Mouse (Mus musculus) left cerebral cortex, postnatal 25 days (tissue): ENCODE measurements at regions not wholly inside any gene's neighbourhood (a gene's known extent, or its start where the extent isn't known, plus 50 kb on each side); places are given as distances from the start of the nearest gene placed in this dataset.

Source experiments
- DNase-seq, 2 experiments: peaks; one replicate each; pipeline ENCODE4 v3.0.0; 2022; ENCODE audit warnings: low spot score in 2 of 2, mixed read lengths in 1 of 2
- intact Hi-C: fragments of 180-260 bp; cut with DNase I; formaldehyde crosslinking; loops from one replicate; pipeline ENCODE4 v1.15.1; 2025

DNA sequence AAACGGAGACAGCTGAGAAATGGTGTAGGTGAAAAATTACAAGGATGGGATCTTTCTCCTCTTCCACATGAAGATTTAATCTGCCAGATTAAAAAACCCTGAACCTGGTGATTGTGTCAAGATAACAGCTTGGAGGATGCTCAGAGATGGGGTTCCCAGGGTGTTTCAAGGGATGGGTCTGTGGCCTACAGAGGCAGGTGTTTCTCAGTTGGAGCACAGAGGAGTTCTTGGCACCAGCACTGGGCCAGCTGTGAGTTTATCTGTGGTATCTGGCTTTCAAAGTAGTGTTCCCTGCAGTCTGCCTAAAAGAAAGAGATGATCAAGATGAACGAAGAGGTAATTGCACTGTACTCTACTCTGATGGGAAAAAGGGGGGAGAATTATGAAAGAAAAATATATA is 589.2 kb downstream of the Gsdmc2 start:
- intact Hi-C loops = no loop called here
- DNase-seq = no peak

DNA sequence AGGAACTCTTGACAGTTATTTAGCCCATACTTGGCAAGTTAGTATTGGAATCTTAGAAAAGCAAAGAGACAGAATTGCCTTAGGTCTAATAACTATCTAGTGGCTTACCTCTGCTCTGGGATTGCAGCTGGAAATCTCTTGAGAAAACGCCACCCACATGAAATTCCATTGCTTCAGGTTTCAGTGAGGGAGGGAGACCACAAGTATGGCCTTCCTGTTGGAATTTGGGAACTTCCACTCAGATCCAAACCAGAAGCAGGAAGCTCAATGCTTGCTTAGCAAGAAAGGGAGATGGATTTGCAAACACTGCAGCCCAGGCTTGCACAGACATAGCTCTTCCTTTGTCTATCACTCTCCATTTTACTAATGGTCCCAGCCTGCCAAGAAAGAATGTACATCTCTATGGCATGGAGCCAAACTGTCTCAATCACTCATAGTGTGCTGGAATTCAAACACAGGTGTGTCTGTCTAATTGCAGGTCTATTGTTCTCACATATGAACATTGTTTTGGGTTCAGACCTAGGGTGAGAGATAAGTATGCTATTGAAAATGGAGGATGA is 592.1 kb downstream of the Gsdmc2 start:
- intact Hi-C loops = no loop called here
- no peak for DNase-seq

DNA sequence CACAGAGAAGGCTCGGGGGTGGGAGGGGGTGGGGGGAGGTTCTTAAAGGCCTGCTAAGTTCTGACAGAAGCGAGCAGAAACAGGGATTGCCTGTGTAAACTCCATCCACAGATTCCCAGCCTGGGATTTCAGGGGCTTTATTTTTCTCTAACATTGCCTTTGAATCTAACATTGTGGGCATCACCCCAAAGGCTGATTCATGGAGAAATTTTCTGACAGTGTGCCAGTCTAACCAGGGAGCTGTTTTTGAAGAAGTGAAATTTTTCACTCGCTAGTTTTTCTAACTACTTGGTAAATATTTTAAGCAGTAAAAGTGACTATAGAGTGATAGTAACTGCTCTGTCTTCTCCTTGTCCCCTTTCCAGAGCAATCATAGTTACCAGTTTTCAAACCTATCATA is 606.4 kb downstream of the Gsdmc2 start:
- peak in 1 of 2 experiments; percentile 19 for DNase-seq
- intact Hi-C loops = no loop called here

DNA sequence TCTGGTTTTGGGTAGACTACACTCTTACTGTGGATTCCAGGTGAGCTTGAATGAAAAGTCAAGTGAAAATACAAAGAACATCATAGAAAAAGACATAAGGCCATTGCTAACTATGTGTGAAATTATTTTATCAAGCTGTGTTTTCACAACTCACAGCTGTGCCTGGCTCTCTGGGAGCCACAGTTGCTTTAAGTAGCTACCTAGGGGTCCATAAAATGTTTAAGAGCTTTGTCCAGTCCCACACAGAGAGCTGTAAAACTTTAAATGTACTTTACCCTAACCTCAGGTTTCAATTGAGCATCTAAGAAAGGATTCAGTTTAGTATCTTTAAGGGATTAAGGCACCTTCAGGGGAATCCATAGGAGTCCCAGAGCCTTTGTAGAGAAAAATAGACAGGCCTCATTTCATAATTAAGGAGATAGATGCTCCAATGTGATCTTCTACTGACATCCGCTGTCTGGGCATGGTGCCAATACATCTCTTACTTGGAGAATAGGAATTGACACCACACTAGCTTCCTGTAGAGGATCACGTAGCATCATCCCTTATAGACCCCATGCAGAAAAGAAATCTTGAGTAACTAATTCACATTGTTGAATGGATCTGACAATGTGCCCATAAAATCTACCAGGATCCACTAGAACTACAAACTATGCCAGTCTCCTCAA is 626.5 kb downstream of the Gsdmc2 start:
- no peak for DNase-seq
- intact Hi-C loops = no loop called here

DNA sequence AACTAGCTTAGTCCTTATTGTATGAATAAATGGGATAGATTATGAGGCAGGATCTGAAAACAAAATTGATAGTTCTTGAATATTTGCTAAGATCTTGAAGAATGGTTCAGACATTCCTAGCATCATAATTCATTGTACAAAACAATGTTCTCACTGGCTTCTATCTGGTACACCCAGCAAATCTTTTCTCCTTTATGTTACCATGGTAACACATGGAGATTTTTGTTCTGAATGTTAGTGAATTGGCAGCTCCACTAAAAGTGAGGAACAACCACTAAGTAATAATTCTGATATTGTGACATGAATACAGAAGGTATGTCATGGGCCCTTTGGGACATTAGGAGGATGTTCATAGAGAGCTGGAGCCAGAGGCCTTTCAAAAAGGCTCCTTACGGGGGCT is 639.8 kb downstream of the Gsdmc2 start:
- intact Hi-C loops = no loop called here
- DNase-seq = no peak

DNA sequence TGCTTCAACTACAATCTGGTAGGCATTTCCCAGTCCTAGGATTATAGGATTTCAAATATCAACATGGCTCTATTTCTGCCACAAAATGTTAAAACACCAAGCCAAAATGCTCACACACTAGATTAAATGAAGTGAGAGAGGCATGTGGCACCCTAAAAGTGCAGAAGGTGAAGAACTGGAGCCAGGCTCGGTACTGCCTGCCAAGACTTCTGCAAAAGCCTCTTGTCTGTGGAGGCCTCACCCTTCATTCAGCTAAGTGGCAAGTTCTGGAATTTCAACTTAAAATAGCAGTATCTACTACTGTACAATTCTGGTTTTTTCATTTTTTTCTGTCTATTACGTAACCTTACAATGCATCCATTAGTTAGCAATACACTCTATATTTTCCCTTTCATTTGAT is 649.9 kb downstream of the Gsdmc2 start:
- intact Hi-C loops = no loop called here
- DNase-seq = no peak

DNA sequence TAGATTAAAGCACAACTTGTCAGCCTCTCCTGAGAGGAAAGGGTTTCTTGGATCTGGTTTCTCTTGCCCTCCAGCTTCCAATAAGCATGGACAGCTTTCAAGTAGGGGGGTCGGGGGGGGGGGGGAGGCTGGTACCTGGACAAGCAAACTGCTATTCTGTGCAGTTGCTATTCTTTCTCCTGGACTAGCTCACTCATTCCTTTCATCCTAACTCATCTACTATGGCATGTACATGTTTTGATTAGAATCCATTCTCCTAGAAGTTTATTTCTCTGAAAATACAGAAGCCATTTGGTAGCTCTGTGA is 650.5 kb downstream of the Gsdmc2 start:
- no peak for DNase-seq
- intact Hi-C loops = no loop called here

DNA sequence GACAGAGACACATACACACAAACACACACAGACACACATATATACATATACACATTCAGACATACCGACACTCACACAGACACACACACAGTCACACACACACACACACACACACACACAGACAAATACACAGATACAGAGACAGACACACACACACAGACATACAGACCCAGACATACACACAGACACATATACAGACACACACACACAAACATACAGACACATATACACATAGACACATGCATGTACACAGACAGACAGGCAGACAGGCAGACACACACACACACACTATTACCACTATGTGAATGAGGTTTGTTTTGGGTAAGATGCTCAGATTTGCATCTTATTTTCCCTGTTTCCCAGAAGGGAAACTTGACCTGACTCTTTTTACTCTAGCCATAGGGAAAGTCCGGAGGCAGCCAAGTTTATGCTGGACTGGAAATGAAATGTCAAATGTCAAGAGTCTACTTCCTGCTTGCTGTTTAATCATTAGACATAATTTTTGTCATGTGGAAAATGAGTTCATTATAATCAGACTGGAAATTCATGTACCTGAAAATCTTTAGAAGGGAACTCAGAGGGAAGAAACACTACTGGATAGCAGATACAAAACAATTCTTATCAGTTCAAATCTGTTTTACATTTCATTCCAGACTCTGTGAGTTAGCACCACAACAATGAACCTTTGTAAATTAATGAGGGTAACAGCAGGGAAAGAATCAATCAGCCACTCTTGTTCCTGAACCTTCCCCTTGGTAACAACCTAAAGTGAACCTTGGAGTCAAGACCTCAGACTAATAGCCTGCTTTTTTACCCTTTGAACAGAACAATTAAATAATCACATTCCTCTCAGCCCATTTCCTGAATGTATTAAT is 651.1 kb downstream of the Gsdmc2 start:
- intact Hi-C loops = no loop called here
- DNase-seq = no peak

DNA sequence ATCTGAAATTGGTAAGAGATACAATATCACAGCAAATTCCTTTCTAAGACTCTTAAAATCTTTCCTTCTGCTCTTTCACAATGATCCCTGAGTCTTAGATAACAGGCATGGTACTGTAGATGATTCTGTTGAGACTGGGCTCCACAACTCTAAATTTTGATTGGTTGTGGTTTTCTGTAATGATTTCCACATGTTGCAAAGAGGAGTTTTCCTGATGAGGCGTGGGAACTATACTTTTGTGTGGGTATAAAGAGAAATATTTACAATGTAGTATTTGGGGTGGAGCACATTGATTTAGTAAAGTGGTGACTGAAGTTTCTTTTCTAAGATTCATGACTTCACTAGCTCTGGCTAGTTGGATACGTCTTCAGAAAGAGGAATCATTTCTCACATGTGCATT is 653.2 kb downstream of the Gsdmc2 start:
- intact Hi-C loops = no loop called here

DNA sequence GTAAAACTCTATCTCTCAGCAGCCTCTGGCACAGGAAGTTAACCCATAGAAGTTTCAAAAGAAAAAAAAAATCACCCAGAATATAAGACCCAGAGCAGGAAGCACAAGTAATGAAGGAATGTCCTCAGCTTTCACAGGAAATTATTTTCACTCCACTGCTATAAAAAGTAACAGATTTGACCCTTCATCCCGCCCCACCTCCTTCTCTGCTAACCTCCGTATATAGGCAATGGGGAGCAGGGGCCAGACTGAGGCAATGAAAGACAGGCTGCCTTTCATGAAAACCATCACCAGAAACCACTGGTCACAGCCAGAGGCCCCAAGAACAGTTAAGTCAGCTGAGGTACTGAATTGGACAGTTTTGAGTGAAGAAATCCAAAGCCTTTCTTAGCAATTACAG is 654.9 kb downstream of the Gsdmc2 start:
- intact Hi-C loops = no loop called here
- DNase-seq = no peak

More for the DNA sequence above, 653.2 kb downstream of the Gsdmc2 start:
- no peak for DNase-seq

DNA sequence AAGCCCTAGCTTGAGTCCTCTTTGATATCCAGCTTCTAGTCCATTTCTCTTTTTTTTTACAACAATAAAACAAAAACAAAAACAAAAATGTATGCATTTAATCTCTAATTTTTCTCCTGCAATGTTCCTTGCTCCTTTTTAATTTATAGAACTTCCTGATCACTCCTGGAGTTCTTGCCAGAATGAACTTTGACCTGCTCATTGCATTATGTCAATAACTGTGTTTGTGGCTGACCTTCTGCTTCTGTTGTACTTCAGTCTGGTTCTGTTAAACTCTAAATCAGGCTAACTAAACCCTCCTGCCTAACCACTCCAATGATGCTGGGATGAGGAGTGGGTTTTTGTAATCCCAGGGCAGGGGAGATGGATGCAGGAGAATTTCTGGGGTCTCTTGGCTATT is 674.0 kb downstream of the Gsdmc2 start:
- no peak for DNase-seq
- intact Hi-C loops = no loop called here

DNA sequence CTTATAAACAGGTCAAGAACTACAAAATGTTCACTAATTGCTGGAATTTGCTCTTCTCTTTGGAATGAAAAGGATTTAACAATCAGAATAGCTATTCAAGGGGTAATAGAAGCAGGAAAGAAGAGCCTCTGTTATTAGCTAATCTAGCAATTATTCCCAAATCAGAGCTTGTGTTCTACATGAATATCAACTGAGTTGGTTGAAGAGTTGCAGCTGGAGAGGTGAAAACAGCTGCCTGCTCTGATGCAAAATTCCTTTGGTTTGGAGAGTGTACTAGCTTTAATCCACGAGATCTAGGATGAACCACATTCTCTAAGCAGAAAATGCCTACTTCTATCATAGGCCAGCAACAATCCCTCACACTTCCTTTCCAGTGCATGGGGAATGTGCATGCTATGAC is 674.8 kb downstream of the Gsdmc2 start:
- intact Hi-C loops = no loop called here
- DNase-seq = no peak

DNA sequence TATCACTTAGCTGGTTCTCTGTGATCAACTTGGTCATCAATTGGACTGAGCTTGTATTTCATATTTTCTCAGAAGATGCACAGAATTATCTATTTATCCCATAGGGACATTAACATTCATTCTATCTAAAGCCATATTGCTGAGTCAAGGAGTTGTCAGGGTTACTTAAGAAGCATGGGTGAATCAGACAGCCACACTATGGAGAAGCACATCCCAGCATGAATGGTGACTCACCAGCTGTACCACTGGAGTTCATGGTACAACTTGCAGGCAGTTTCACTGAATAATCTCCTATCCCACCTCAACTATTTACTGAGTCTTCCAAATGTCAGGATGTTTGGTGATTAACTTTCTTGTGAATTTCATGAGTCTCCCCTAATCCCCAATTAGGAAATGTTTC is 678.6 kb downstream of the Gsdmc2 start:
- no peak for DNase-seq
- intact Hi-C loops = no loop called here

DNA sequence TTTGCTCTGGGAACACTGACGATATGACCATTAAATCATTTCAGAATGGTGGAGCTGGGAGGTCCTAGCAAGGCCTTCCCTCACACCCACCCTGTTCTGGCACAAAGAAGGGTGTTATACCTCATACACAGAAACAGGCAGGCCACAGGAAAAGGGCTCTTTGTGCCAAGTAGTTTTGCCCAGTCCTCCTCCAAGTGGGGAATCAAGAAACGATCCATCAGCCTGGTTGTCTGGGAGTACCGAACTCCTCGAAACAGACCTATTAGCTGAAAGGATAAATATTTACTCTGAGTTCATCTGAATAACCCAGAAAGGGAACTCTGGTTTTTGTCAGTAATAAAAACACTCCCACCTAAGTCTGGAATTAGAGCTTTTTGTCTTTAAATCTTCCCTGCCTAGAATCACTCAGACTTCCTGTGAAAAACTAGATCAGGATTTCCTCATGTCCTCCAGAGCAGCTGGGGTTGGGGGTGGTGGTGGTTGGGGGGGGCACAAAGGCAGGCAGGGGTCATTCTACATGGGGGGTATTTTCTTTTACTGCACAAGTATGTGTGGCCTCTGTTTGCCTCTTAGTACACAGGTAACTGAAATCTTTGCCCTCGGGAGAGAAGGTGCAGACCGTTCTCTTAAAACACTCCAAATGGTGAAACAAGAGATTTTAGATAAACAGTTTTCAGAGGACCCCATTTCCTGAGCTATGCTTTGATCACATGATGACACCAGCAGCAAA is 681.3 kb downstream of the Gsdmc2 start:
- no peak for DNase-seq
- intact Hi-C loops = no loop called here

DNA sequence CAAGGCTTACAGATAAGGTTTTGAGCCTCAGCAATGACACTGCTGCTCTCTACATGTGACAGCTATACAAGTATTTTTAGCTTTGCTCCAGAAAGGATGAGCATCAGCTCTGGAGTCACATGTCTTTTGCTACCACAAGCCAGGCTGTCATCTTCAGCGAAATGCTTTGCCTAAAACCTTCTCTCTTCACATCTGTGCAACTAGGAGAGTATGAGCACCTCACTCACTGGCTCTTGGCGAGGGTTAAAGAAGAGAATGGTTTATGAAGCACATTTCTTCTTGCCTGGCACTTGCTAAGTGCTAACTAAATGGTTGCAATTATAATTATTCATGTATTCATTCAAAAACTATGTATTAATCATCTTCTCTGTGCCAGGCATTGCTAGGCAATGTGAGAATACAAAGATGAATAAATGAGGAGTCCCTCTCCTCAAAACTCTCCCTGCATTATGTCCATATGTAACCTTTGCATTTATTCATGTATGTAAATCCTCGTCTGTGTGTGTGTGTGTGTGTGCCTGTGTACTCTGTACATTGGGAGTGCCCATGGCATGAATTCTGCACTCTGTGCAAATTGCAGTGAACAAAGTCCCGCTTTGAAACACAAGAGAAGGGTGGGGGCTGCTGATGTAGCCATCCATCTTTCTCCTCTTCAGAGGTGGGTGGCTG is 682.0 kb downstream of the Gsdmc2 start:
- intact Hi-C loops = no loop called here
- peak; percentile 21 to 49 for DNase-seq

DNA sequence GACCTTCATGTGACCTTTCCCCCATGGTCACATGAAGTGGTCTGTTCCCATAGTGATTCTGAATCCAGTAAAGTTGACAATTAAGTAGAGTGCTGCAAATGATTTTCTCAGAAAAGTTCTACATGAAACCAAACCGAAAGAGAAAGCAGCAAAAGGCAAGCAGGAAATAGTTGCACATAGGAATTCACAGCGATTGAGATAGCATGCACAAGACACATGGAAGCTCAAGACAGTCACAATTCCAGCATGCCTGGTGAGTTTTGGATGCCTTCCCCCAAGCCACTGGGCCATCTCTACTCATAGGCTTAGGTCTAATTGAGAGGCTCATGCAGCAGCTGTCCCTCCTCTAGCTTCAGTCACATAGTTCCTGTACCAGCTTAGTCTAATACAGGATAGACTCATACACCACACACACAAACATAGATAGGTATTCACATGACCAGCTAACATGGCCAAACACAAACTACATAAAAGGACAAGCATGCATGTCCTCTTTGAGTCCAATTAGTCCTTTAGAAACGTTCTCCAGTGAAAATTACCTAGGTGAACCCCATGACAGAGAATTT is 721.8 kb downstream of the Gsdmc2 start:
- DNase-seq = no peak

DNA sequence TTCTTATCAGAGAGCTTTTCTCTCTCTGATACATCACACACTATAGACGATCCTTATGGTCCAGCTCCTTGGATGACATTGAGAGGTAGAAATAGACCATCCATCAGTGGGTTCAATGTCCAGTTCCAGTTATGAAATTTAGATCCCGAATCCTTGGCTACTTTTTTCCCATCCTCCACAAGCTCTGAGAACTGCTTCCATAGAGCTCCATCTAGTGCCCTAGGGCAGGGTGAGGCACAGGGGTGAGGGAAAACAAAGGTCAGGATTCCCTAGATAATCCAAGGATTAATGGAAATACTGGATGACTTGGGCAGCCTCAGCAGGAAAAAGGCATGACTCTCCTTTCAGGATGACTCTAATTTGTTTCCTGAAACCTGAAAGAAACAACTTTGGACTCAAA is 732.1 kb downstream of the Gsdmc2 start:
- intact Hi-C loops = no loop called here
- DNase-seq = no peak

More for the DNA sequence above, 721.8 kb downstream of the Gsdmc2 start:
- intact Hi-C loops = no loop called here

DNA sequence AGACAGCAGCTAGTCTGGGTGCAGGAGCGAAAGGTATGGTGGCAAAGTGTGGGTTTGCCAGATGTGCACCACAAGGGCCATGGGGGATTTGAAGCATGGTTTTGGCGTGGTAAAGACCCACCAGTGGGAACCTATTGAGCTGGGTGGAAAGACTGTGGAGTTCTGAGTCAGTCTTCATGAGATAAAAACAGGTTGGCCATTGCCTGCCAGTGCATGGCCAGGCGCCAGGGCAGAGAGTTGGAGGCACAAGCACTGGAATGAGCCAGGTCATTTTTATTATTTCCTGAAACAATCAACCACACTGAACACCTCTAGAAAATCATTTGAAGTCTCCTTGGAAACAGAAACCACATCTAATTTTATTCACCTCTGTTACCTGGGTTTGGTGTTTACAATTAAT is 744.9 kb downstream of the Gsdmc2 start:
- intact Hi-C loops = no loop called here
- no peak for DNase-seq

DNA sequence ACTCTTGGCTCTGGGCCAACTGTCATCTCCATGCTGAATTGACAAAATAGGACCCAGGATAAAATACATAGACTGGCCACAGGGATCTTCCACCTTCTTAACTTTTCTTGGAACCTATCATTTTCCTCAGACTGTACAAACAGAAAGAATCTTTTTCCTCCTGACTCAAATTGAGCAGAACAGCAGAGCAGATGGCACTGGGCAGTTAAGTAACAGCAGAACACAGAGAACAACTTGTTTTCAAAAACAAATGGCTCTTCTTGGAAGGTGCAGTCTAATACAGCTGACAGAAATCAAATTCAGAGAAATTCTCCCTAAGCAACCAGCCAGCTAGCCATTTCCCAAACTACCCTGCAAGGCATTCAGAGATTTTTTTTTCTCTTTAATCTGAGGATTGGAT is 763.0 kb downstream of the Gsdmc2 start:
- DNase-seq = peak; percentile 33 to 48
- intact Hi-C loops = no loop called here

DNA sequence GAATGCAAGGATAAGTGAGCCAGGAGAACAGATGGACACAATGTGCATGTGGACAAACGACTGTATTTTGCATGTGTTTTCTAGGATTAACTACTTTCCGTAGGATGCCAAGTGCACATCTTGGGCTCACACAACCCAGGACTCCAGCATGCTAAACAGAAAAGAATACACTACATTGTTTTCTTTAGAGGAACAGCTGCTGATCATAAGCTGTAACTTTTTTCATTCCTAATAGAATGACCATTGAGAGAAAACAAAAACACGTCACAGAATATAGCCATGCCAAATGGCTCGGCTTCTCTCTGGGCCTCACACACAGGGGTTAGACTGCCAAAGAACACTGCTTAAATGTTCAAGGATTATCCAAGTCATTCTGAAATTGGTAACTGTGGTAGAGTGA is 765.2 kb downstream of the Gsdmc2 start:
- intact Hi-C loops = no loop called here
- no peak for DNase-seq
